Mouse (Mus musculus) hematopoietic stem cell, adult 5-6 weeks (primary cell): ENCODE results near the gene Egflam. TPM values are rescaled to one million over a fixed set of nuclear protein-coding genes. Genes with fewer than 3 reads are reported as not detected.

ENCODE experiments used
- ATAC-seq, 2 experiments: fragments of 125-278 bp in 1 of 2; replicated peaks in 1 of 2; 2 replicates each; pipeline ENCODE4 v1.8.0; 2016 to 2017; ENCODE audit warnings: inconsistent platforms in 2 of 2, mild to moderate bottlenecking in 2 of 2, moderate number of reproducible peaks in 2 of 2, low read depth in 1 of 2, moderate TSS enrichment in 1 of 2; ENCODE audit not compliant: low FRiP score in 2 of 2, poor library complexity in 2 of 2, severe bottlenecking in 2 of 2, insufficient read depth in 1 of 2, low TSS enrichment in 1 of 2
- total RNA-seq: library from RNA; stranded (forward); fragments of 172-1452, 232-1000 nt; gene quantifications from 2 replicates; pipeline ENCODE4 v1.2.3, GENCODE M21; 2017

The Egflam gene
- total RNA-seq = not detected in 2 replicates

GRCm38 (mm10) chr15:7397818-7398608, at the start of gene Egflam:
Egflam (minus strand) TSS chr15:7398395.
- no peak for ATAC-seq

GRCm38 (mm10) chr15:7443396-7444315, 45.5 kb upstream of the Egflam start:
- ATAC-seq = no peak

GRCm38 (mm10) chr15:7442148-7443100, 44.2 kb upstream of the Egflam start:
- no peak for ATAC-seq

- no peak for ATAC-seq
Measured at GRCm38 (mm10) chr15:7424282-7424681, 26.1 kb upstream of the Egflam start.

GRCm38 (mm10) chr15:7404521-7404920, 6.3 kb upstream of the Egflam start:
- ATAC-seq = no peak

- no peak for ATAC-seq
Measured at GRCm38 (mm10) chr15:7398609-7399540, 680 bp upstream of the Egflam start.

- no peak for ATAC-seq
Measured at GRCm38 (mm10) chr15:7397446-7397817, 763 bp downstream of the Egflam start.

GRCm38 (mm10) chr15:7383349-7383748, 14.8 kb downstream of the Egflam start:
- no peak for ATAC-seq

- no peak for ATAC-seq
Measured at GRCm38 (mm10) chr15:7382457-7382856, 15.7 kb downstream of the Egflam start.

- no peak for ATAC-seq
Measured at GRCm38 (mm10) chr15:7352635-7353051, 45.6 kb downstream of the Egflam start.

GRCm38 (mm10) chr15:7340703-7341309, 57.4 kb downstream of the Egflam start:
- no peak for ATAC-seq

- ATAC-seq = no peak
Measured at GRCm38 (mm10) chr15:7334517-7335298, 63.5 kb downstream of the Egflam start.

- ATAC-seq = no peak
Measured at GRCm38 (mm10) chr15:7332875-7333274, 65.3 kb downstream of the Egflam start.

GRCm38 (mm10) chr15:7322599-7323311, 75.4 kb downstream of the Egflam start:
- ATAC-seq = no peak

- no peak for ATAC-seq
Measured at GRCm38 (mm10) chr15:7320901-7321300, 77.3 kb downstream of the Egflam start.
